Mouse (Mus musculus) heart, embryonic 11.5 days (tissue): ENCODE measurements around the gene Msl1. TPM values are rescaled to one million over a fixed set of nuclear protein-coding genes. Genes with fewer than 3 reads are reported as not detected.

Experiments used
- ATAC-seq: fragments of 200-750 bp; cut with Nextera tagmentation; replicated peaks from 2 replicates; pipeline ENCODE4 v1.8.0; 2017; ENCODE audit warnings: moderate library complexity; ENCODE audit not compliant: insufficient number of reproducible peaks, low FRiP score, low TSS enrichment
- H3K27ac ChIP-seq: fragments of 300-500 bp; sonication (generic); 2 replicates; pipeline ENCODE4 v1.5.1; 2014; ENCODE audit warnings: mild to moderate bottlenecking, low read depth, low read length
- H3K27me3 ChIP-seq: fragments of 300-500 bp; sonication (generic); 2 replicates; pipeline ENCODE4 v1.6.1; 2014; ENCODE audit warnings: mild to moderate bottlenecking, low read length, mixed read lengths; ENCODE audit not compliant: control insufficient read depth, insufficient read depth
- H3K36me3 ChIP-seq: fragments of 300-500 bp; sonication (generic); 2 replicates; pipeline ENCODE4 v1.6.1; 2014; ENCODE audit warnings: mild to moderate bottlenecking, low read length, moderate library complexity, mixed read lengths; ENCODE audit not compliant: control insufficient read depth, insufficient read depth
- H3K4me1 ChIP-seq: fragments of 300-500 bp; sonication (generic); 2 replicates; pipeline ENCODE4 v1.6.1; 2014; ENCODE audit warnings: low read length; ENCODE audit not compliant: control insufficient read depth, insufficient read depth
- H3K4me2 ChIP-seq: fragments of 300-500 bp; sonication (generic); 2 replicates; pipeline ENCODE4 v1.6.1; 2014; ENCODE audit warnings: mild to moderate bottlenecking, moderate library complexity
- H3K4me3 ChIP-seq: fragments of 300-500 bp; sonication (generic); 2 replicates; pipeline ENCODE4 v1.5.1; 2014; ENCODE audit warnings: low read depth, low read length
- H3K9ac ChIP-seq: fragments of 300-500 bp; sonication (generic); 2 replicates; pipeline ENCODE4 v1.6.1; 2014; ENCODE audit warnings: mild to moderate bottlenecking, low read depth, low read length, moderate library complexity
- H3K9me3 ChIP-seq: fragments of 300-500 bp; sonication (generic); replicated peaks from 2 replicates; pipeline ENCODE4 v1.6.1; 2016; ENCODE audit warnings: low read length; ENCODE audit not compliant: control insufficient read depth
- WGBS: fragments of 180-500 bp; shearing (Covaris S2); extraction: QIAGEN DNeasy Blood & Tissue Kit; methylation state at CpG from one replicate; pipeline ENCODE4 v1.1.7; 2014; ENCODE audit not compliant: insufficient replicate concordance; 5-methylcytosine and 5-hydroxymethylcytosine counted together
- polyA plus RNA-seq: library from polyadenylated mRNA; unstranded; fragments of >200 nt; fragmentation: Nextera tagmentation; extraction: Ambion mirVana; gene quantifications from 2 replicates; pipeline ENCODE4 v1.2.1, GENCODE M21; 2014

The Msl1 gene
- polyA plus RNA-seq, 1 experiment from 2014 or later = 15.9 TPM

DNA sequence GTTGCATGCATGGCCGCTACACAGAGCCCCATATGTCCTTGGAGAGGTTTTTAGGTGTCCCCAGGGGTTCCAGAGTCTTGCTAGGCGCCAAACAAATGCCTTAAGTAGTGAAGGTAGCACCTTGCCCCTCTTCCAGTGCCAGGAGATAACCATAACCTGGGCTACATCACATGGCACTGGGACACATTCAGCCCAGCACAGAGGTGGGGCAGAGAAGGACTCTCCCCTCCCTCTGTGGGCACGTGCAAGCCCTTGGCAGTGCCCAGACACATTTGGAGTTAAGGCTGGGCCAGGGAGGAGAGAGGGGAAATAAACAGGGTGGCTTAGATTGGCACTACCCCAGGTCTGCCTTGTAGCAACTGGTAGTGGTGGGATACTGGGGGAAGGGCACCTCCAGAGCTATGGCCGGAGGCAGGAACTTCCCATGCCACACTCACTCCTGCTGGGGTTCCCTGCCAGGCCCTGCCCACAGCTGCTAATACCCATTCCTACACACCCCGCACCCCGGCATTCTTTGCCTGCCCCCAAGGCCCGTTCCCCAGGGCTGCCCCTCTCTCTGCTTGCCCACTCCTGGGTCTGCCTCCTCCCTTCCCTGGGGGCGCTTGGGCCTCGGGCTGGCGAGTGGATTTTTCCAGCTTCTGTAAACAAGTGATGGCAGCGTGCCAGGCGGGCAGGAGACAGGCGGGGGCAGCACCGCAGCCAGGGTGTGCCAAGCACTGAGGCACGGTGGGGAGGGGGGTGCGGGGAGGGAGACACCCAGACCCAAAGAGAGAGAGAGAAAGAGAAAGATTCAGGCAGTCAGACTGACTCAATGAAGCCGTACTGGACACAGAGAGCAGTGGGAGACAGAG is 44.7 kb upstream of the Msl1 start:
- no peak overlapping the region for H3K4me3 ChIP-seq

DNA sequence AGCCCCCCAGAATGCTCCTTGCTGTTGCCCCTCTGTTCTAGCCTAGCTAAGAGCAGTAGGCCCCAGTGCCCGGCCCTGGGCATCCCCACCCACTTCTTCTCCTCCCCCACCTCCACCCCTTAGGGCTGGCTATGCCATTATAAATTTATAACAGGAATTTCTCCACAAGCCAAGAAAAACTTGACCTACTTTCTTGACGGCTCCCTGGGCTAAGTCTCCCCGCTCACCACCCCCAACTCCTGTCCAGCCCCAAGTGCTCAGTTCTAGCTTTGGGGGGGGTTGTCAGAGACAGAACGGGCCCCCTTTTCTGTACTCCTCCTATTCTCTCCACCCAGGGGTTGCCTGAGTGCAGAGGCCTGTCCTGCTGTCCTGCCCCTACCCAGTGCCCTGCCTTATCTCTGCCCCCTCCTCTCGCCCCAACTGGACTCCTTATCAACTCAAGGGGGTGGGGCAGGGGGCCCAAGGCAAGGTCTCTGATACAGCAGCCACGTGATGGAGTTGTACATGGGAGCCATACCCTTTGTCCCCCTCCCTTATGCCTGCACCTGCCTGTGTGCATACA is 44.0 kb upstream of the Msl1 start:
- H3K9ac ChIP-seq = peak overlapping the region; percentile 25
- H3K4me3 ChIP-seq = peak overlapping the region; percentile 8; the same call in 1 of the 2 replicates

More for the DNA sequence above, 44.7 kb upstream of the Msl1 start:
- peak overlapping the region; percentile 87 for H3K27ac ChIP-seq
- peak overlapping the region; percentile 25 for H3K9ac ChIP-seq
- ATAC-seq = no peak
- H3K36me3 ChIP-seq = no peaks in the 10 kb centered on the region
- 34% methylated on average over 16 of the region's 17 CpGs for WGBS
- H3K4me2 ChIP-seq = peak overlapping the region; percentile 59
- no peaks in the 10 kb centered on the region for H3K27me3 ChIP-seq
- H3K4me1 ChIP-seq = peaks cover 94% of the 10 kb centered on the region
- H3K9me3 ChIP-seq = no peaks in the 10 kb centered on the region

DNA sequence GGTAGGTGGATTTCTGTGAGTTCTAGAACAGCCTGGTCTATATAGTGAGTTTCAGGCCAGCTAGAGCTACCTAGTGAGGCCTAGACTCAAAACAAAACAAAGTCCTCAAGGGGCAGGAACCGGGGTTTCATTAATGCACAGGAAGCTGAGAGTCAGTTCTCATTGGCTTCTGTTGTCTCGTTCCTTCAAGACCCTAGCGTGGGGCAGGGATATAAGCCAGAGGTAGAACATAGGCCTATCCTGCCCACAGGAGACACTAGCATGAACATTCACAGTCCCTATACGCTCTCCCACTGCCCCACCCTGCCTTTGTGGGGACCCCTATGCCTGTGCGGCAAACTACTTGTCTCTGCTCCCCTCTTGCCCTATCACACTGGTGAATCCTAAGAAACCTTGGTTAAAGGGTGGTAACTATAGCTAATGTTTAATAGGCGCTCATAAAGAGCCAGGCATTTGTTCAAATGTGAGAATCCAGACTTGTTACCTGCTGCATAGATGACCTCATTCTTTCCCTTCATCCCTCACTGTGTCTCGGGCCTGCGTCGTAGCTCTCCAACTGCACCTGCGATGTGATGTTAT is 42.7 kb upstream of the Msl1 start:
- no peak for ATAC-seq
- Histone ChIP-seq H3K9me3 (no peaks in the 10 kb centered on the region), H3K36me3 (peaks cover 3% of the 10 kb centered on the region), H3K27ac (peak overlapping the region; percentile 87), H3K9ac (no peak overlapping the region), H3K4me3 (no peak overlapping the region), H3K27me3 (no peaks in the 10 kb centered on the region), H3K4me2 (no peak overlapping the region), H3K4me1 (peaks cover 85% of the 10 kb centered on the region)
- 83% methylated on average over 10 of the region's 10 CpGs for WGBS

More for the DNA sequence above, 44.0 kb upstream of the Msl1 start:
- ATAC-seq = peak; percentile 63
- H3K4me2 ChIP-seq = peak overlapping the region; percentile 59
- H3K27me3 ChIP-seq = no peaks in the 10 kb centered on the region
- 10% methylated on average over 6 of the region's 6 CpGs for WGBS
- peaks cover 94% of the 10 kb centered on the region for H3K4me1 ChIP-seq
- no peaks in the 10 kb centered on the region for H3K36me3 ChIP-seq
- peak overlapping the region; percentile 87 for H3K27ac ChIP-seq
- H3K9me3 ChIP-seq = no peaks in the 10 kb centered on the region

DNA sequence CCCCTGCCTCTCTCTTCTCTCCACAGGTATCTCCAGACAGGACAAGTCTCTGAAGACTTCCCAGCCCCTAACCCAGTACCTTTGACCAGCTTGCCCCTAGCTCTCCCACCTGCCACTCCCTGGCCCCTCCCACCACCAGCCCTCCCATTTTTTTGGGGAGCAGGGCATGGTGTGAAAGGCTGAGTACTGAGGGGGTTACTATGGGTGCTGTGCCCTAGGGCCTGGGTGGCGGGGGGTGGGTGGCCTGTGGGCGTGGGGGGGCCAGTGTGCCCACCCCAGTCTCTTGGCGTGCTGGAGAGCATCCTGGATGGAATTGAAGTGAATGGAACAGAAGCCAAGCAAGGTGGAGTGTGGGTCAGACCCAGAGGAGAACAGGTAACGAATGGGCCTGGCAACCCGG is 42.1 kb upstream of the Msl1 start:
- 93% methylated on average over 5 of the region's 5 CpGs for WGBS
- no peak overlapping the region for H3K4me2 ChIP-seq
- H3K4me1 ChIP-seq = peaks cover 79% of the 10 kb centered on the region

DNA sequence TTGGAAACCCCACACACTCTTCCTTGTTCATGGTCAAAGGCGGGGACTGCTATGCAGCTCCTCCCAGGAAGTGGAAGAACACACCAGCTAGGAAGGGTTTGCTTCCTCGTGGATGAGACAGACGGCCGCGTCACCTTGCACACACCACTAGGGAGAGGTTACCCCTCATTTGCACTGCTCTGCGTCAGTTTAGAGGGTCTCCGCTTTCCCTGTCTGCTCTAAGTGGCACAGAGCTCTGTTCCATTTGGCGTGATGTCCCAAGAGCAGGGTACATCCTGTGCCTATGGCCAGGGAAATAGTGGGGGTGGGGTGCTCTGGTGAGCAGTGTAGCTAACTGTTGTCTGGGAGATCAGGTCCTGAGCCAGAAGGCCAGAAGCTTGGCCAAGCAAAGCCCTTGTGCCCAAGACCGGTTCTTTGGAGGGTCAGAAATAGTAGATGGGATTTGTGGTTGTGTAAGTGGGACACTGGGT is 41.1 kb upstream of the Msl1 start:
- Histone ChIP-seq H3K9ac (peak overlapping the region; percentile 0; the same call in 1 of the 2 replicates), H3K4me3 (no peak overlapping the region)

More for the DNA sequence above, 42.1 kb upstream of the Msl1 start:
- H3K27me3 ChIP-seq = no peaks in the 10 kb centered on the region
- no peaks in the 10 kb centered on the region for H3K9me3 ChIP-seq
- no peak overlapping the region for H3K4me3 ChIP-seq
- H3K36me3 ChIP-seq = peaks cover 7% of the 10 kb centered on the region
- H3K27ac ChIP-seq = 0 out of 2 replicates have a peak overlapping the region, but pooled peaks have one; percentile 0
- ATAC-seq = no peak
- no peak overlapping the region for H3K9ac ChIP-seq

DNA sequence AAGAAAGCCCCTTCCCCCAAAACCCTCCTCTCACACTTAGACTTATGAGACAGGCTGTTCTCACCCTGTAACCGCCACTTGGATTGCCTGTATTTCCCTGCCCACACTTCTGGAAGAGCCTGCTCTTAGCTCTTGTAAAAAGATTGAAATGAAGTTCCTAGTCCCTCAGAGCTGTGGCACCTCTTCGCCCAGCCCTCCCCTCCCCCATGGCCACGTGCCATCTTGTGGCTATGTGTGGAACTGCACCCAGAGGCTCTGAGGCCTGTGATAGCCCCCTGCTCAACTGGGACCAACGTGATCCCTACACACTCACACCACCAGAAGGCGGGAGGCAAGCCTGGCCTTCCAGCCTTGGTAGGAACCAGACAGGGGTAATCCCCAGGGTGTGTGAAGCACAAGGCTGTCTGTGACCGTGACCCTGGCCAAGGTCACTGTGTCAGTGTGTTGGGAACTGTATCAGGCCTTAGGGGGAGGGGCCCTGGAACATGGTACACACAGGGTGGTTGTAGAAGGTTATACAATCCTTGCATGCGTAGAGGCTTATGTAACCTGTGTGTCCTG is 40.6 kb upstream of the Msl1 start:
- 18% methylated on average over 7 of the region's 7 CpGs for WGBS
- Histone ChIP-seq H3K4me3 (no peak overlapping the region), H3K4me2 (peak overlapping the region; percentile 33)

More for the DNA sequence above, 41.1 kb upstream of the Msl1 start:
- Histone ChIP-seq H3K36me3 (peaks cover 13% of the 10 kb centered on the region), H3K4me2 (peak overlapping the region; percentile 33), H3K27me3 (no peaks in the 10 kb centered on the region), H3K4me1 (peaks cover 70% of the 10 kb centered on the region), H3K9me3 (no peaks in the 10 kb centered on the region), H3K27ac (peak overlapping the region; percentile 57)
- no peak for ATAC-seq
- WGBS = 49% methylated on average over 9 of the region's 9 CpGs

DNA sequence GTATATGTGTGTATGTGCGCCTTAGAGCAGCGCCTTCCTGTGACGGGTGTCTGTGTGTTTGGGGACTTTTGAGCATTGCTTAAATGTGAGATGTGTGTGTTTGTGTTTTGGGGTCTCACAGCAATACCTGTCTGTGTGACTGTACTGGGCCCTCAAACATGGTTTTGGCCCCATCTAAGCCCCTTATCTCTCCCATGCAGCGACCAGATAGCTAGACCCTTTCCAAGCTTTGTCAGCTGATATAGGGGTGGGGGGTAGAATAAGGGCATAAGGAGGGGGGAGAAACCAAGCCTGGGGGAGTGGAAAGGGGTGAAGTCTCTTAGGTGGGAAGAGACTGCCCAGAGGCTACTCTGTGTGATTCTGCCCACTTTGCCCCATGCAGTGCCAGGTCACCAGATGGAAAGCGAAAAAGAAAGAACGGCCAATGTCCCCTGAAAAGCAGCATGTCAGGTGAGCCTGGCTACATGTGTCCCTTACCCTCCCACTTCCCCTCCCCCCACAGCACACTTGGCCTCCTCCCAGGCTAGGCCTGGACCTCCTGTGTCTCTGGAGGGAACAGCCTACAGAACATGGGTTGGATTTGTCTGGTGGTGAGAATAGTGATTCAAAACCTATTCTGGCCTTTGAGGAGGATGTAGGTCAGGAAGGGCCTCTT is 39.5 kb upstream of the Msl1 start:
- H3K27ac ChIP-seq = peak overlapping the region; percentile 47; the same call in 1 of the 2 replicates
- no peaks in the 10 kb centered on the region for H3K9me3 ChIP-seq
- no peak for ATAC-seq
- no peaks in the 10 kb centered on the region for H3K27me3 ChIP-seq
- WGBS = 79% methylated on average over 6 of the region's 6 CpGs
- no peak overlapping the region for H3K4me3 ChIP-seq
- H3K9ac ChIP-seq = no peak overlapping the region
- peak overlapping the region; percentile 18; the same call in 1 of the 2 replicates for H3K4me2 ChIP-seq
- H3K36me3 ChIP-seq = peaks cover 22% of the 10 kb centered on the region
- peaks cover 53% of the 10 kb centered on the region for H3K4me1 ChIP-seq

More for the DNA sequence above, 40.6 kb upstream of the Msl1 start:
- peak overlapping the region; percentile 0; the same call in 1 of the 2 replicates for H3K9ac ChIP-seq
- peak overlapping the region; percentile 57 for H3K27ac ChIP-seq
- H3K9me3 ChIP-seq = no peaks in the 10 kb centered on the region
- peak; percentile 31; the same call in 1 of the 2 replicates for ATAC-seq
- peaks cover 14% of the 10 kb centered on the region for H3K36me3 ChIP-seq
- H3K27me3 ChIP-seq = no peaks in the 10 kb centered on the region
- H3K4me1 ChIP-seq = peaks cover 64% of the 10 kb centered on the region

DNA sequence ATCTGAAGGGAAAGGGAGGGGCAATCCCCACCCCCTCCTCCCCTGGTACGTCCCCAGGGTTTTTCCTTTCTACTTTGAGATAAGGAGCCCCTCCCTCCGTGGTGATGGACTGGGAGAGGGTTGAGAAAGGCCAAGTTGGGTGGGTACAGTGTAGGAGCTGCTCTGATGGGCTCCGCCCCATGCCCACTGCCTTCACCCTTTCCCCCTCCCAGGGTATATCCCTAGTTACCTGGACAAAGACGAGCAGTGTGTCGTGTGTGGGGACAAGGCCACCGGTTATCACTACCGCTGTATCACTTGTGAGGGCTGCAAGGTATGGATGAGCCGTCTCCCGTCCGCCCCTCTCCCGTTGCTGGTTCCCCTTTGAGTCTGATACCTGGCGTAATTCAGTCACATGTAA is 38.6 kb upstream of the Msl1 start:
- H3K27me3 ChIP-seq = no peaks in the 10 kb centered on the region
- H3K36me3 ChIP-seq = peaks cover 26% of the 10 kb centered on the region
- no peak for ATAC-seq
- no peak overlapping the region for H3K4me2 ChIP-seq
- no peaks in the 10 kb centered on the region for H3K9me3 ChIP-seq
- peaks cover 44% of the 10 kb centered on the region for H3K4me1 ChIP-seq
- no peak overlapping the region for H3K9ac ChIP-seq
- WGBS = 77% methylated on average over 12 of the region's 12 CpGs
- H3K4me3 ChIP-seq = no peak overlapping the region
- H3K27ac ChIP-seq = no peak overlapping the region
